Mouse (Mus musculus) heart, embryonic 12.5 days (tissue): ENCODE data around the gene Dars. TPM values are rescaled to one million over a fixed set of nuclear protein-coding genes. Genes with fewer than 3 reads are reported as not detected.

ENCODE experiments used
- ATAC-seq: fragments of 200-750 bp; cut with Nextera tagmentation; 2 replicates; pipeline ENCODE4 v1.8.0; 2017; ENCODE audit warnings: moderate TSS enrichment, moderate library complexity; ENCODE audit not compliant: insufficient number of reproducible peaks, low FRiP score
- H3K27ac ChIP-seq: fragments of 300-500 bp; sonication (generic); 2 replicates; pipeline ENCODE4 v1.5.1; 2016; ENCODE audit warnings: mild to moderate bottlenecking, moderate library complexity; ENCODE audit not compliant: poor library complexity, severe bottlenecking
- H3K27me3 ChIP-seq: fragments of 300-500 bp; sonication (generic); replicated peaks from 2 replicates; pipeline ENCODE4 v1.6.1; 2016; ENCODE audit warnings: mild to moderate bottlenecking, moderate library complexity
- H3K36me3 ChIP-seq: fragments of 300-500 bp; sonication (generic); 2 replicates; pipeline ENCODE4 v1.6.1; 2016; ENCODE audit warnings: mild to moderate bottlenecking, moderate library complexity
- H3K4me1 ChIP-seq: fragments of 300-500 bp; sonication (generic); replicated peaks from 2 replicates; pipeline ENCODE4 v1.6.1; 2016; ENCODE audit warnings: mild to moderate bottlenecking
- H3K4me2 ChIP-seq: fragments of 300-500 bp; sonication (generic); 2 replicates; pipeline ENCODE4 v1.6.1; 2016; ENCODE audit warnings: mild to moderate bottlenecking, moderate library complexity
- H3K4me3 ChIP-seq: fragments of 300-500 bp; sonication (generic); 2 replicates; pipeline ENCODE4 v1.5.1; 2016; ENCODE audit warnings: mild to moderate bottlenecking
- H3K9ac ChIP-seq: fragments of 300-500 bp; sonication (generic); 2 replicates; pipeline ENCODE4 v1.6.1; 2016; ENCODE audit warnings: mild to moderate bottlenecking, moderate library complexity
- H3K9me3 ChIP-seq: fragments of 300-500 bp; sonication (generic); replicated peaks from 2 replicates; pipeline ENCODE4 v1.6.1; 2016; ENCODE audit warnings: mild to moderate bottlenecking, moderate library complexity
- WGBS: fragments of 180-500 bp; shearing (Covaris S2); methylation state at CpG from one replicate; pipeline ENCODE4 v1.1.7; 2016; 5-methylcytosine and 5-hydroxymethylcytosine counted together
- polyA plus RNA-seq: library from polyadenylated mRNA; unstranded; fragments of >200 nt; fragmentation: Nextera tagmentation; extraction: Ambion mirVana; gene quantifications from 2 replicates; pipeline ENCODE4 v1.2.1, GENCODE M21; 2016

Gene Dars
- polyA plus RNA-seq, 1 experiment from 2014 or later: 110 TPM

DNA sequence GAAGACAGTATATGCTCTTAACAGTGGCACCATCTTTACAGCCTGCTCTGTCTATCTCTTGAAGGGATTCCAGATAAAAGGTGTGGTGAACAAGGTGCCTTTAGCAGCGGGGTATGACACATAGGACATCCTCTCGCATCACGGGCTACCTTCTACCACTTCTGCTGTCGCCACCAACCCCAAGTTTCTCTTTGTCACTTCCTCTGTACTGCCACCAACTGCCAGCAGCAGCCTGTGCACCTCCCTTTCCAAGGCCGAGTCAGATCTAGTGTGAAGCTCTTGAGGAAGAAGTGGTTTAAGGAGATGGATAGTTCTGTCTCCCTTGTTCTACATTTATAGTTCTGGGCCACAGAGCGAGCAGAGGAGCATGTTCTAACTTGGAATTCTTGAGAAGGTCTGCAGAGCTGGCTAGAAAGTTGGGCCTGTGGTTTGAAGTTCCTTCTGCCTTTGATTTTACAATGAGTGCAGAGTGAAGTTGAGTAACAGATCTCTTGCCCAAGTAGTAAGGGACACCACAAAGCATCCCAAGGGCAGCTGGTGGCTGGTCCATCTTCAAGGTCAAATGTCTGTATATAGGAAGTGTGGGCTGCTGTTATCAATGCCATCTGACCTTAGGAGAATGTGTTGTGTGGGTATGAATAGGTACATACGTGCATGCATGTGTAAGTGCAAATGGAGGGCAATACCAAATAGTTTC is 30.2 kb upstream of the Dars start:
- WGBS: 62% methylated on average over 7 of the region's 7 CpGs
- Histone ChIP-seq H3K27ac (no peak overlapping the region), H3K9ac (no peak overlapping the region), H3K9me3 (no peaks in the 10 kb centered on the region), H3K27me3 (no peaks in the 10 kb centered on the region), H3K4me3 (no peak overlapping the region), H3K36me3 (no peaks in the 10 kb centered on the region), H3K4me2 (no peak overlapping the region), H3K4me1 (peaks cover 2% of the 10 kb centered on the region; the same call in 1 of the 2 replicates)
- no peak for ATAC-seq

DNA sequence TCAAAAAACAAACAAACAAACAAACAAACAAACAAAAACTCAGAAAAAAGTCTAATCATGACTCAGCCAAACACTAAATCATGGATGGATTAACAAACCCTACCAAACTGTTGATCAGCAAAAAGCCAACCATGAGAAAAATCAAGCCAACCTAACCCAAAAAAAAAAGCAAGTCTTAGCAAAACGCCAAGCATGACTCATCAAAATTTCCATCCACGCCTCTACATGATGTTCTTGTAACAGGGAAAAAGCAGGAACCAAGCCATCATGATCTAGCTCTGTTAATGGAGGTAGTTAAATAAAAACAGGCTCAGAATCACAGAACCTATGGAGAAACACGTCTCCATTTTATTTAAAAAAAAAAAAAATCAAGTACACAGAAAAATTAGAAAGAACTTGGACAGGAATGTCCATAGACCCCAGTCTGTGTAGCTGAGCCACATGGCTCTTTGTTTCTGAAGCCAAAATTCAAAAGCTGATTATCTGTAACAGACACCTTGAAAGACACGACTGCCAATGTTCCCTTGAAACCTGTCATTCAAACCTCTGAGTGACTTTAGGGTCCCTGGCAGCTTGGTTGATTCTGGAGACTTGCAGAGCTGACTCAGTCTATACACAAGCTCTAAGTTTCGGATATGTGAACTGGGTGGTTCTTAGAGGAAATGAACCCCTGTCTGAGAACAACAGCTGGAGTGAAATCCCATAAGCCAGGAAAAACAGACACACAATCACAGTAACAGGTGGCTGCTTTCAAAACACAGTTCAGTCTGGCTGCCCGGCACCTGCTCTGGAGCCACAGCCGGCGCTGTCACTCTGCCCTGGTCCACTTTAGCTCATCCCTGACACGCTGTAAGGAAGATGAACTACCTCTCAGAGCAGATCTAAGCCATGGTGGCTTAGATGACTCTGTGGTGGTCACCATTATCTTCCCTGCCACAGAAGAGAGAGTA is 27.0 kb upstream of the Dars start:
- WGBS: 56% methylated on average over 9 of the region's 9 CpGs
- Histone ChIP-seq H3K4me3 (no peak overlapping the region), H3K9me3 (no peaks in the 10 kb centered on the region), H3K27ac (no peak overlapping the region), H3K4me1 (peaks cover 5% of the 10 kb centered on the region; the same call in 1 of the 2 replicates), H3K36me3 (no peaks in the 10 kb centered on the region), H3K9ac (no peak overlapping the region), H3K27me3 (no peaks in the 10 kb centered on the region), H3K4me2 (no peak overlapping the region)
- ATAC-seq: no peak

DNA sequence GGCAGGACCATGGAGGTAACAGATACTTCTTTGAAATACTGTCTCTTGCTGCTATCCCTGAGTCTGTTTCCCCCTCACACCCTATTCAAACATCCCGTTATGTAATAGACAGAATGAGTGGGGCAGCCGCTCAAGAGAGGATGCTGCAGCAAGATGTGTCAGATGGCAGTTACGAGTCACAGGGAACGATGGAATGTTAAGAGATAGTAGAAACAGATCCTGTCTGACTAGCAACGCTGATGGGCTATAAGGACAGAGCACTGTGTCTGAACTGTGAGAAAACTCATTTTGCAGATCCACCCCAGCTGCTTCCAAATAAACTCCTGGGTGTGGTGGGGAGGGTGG is 23.9 kb upstream of the Dars start:
- ATAC-seq: no peak
- Histone ChIP-seq H3K27ac (no peak overlapping the region), H3K36me3 (no peaks in the 10 kb centered on the region), H3K4me2 (no peak overlapping the region), H3K9me3 (no peaks in the 10 kb centered on the region), H3K4me3 (no peak overlapping the region), H3K9ac (no peak overlapping the region), H3K4me1 (peaks cover 5% of the 10 kb centered on the region; the same call in 1 of the 2 replicates), H3K27me3 (no peaks in the 10 kb centered on the region)
- 14% methylated on average over 5 of the region's 5 CpGs for WGBS

DNA sequence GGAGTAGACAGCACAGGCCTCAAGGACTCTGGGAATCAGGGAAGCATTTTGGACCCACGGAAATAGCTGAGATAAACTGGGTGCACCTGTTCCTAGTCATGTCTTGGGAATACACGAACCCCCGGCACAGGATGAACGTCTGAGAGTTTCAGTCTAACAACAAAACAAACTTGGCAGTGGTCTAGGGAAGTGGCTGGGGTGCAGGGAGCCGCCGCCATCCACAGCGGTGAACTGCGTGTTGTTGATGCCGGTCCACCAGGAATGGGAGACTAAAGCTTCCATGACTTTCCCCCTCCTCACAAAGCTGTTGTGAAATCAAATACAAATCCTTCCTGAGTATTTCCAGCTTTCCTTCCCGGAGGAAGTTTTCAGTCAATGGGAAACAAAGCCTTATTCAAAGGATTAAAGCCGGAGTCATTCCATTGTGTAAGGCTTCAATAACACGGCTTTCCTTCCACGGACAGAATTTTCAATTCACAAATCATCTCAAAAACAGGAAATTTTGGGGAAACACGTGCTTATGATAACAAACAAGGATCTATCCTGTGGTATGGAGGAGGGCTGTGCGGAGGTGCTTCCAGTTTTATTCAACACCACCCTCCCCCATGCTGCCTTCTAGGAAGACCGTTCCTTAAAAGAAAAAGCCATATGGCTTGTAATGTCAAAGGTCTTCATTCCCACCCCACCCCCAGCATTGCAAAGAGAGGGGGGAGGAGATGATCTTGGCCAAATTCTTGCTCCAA is 23.4 kb upstream of the Dars start:
- H3K36me3 ChIP-seq: no peaks in the 10 kb centered on the region
- H3K4me1 ChIP-seq: peaks cover 5% of the 10 kb centered on the region; the same call in 1 of the 2 replicates
- H3K27me3 ChIP-seq: no peaks in the 10 kb centered on the region
- WGBS: 43% methylated on average over 16 of the region's 16 CpGs
- H3K27ac ChIP-seq: no peak overlapping the region
- ATAC-seq: no peak
- no peak overlapping the region for H3K4me3 ChIP-seq
- H3K9me3 ChIP-seq: no peaks in the 10 kb centered on the region
- no peak overlapping the region for H3K4me2 ChIP-seq
- no peak overlapping the region for H3K9ac ChIP-seq

DNA sequence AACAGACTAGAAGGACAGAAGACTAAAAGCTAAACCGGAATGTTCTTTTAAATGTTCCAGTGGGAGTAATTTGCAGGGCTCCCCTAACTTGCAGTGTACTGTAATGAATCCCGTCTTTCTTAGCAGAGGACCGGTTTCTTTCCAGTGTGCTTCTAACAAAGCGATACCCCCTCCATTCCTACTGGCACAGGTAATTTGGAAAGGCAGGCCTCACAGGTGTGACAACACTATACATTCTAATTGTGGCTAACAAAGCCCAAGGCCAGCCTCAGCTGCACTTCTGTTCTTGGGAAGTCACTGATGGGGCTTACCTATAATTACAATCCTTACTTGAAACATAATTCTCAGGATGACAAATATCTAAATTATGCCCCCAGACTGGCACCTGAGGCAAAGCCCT is 22.4 kb upstream of the Dars start:
- Histone ChIP-seq H3K4me3 (no peak overlapping the region), H3K9ac (no peak overlapping the region), H3K27ac (no peak overlapping the region), H3K36me3 (no peaks in the 10 kb centered on the region), H3K27me3 (no peaks in the 10 kb centered on the region), H3K4me2 (no peak overlapping the region), H3K4me1 (peaks cover 5% of the 10 kb centered on the region; the same call in 1 of the 2 replicates), H3K9me3 (no peaks in the 10 kb centered on the region)
- WGBS: 87% methylated on average over 4 of the region's 4 CpGs
- ATAC-seq: no peak

DNA sequence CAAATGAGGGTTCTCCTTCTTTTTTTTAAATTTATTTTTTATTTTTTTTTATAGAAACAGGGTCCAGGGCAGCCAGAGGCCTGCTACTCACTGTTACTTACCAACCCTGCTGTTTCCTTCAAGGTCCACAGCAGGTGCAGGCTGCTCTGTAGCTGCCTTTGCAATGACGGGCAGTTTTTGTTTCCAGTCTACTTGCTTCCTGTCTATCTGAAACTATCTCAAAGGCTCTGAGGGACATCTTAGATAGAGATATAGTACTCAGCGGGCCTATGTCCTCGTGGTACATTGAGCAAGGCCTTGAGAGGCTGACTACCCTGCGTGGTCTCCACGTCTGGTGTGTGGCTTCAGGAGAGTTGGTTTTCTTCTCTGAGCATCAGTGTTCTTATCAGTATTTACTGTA is 21.4 kb upstream of the Dars start:
- Histone ChIP-seq H3K27me3 (no peaks in the 10 kb centered on the region), H3K9me3 (no peaks in the 10 kb centered on the region), H3K9ac (no peak overlapping the region), H3K36me3 (no peaks in the 10 kb centered on the region), H3K4me1 (peaks cover 3% of the 10 kb centered on the region; the same call in 1 of the 2 replicates), H3K4me3 (no peak overlapping the region), H3K27ac (no peak overlapping the region), H3K4me2 (no peak overlapping the region)
- no peak for ATAC-seq
- WGBS: 72% methylated on average over 5 of the region's 5 CpGs

DNA sequence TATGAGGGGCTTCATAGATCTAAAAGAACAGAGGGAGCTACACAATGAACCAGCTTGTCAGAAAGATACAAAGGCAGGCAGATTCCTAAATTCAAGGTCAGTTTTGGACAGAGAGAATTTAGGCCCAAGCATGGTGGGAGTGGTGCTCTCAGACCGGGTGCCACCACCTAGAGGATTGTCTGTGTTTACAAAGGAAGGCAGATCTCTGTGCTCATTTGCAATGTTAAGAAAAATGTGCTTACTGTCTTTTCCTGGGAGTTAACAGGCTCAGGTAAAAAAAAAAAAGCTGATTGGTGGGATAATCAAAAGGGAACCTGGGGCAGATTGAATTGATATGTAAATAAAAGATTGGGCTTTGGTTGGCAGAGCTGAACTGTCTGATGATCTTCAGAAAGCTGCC is 20.1 kb upstream of the Dars start:
- no peaks in the 10 kb centered on the region for H3K9me3 ChIP-seq
- H3K4me2 ChIP-seq: no peak overlapping the region
- no peaks in the 10 kb centered on the region for H3K27me3 ChIP-seq
- H3K4me3 ChIP-seq: no peak overlapping the region
- 46% methylated on average over 1 of the region's 1 CpGs for WGBS
- peaks cover 3% of the 10 kb centered on the region; the same call in 1 of the 2 replicates for H3K4me1 ChIP-seq
- no peak overlapping the region for H3K9ac ChIP-seq
- no peak overlapping the region for H3K27ac ChIP-seq
- ATAC-seq: no peak
- no peaks in the 10 kb centered on the region for H3K36me3 ChIP-seq

DNA sequence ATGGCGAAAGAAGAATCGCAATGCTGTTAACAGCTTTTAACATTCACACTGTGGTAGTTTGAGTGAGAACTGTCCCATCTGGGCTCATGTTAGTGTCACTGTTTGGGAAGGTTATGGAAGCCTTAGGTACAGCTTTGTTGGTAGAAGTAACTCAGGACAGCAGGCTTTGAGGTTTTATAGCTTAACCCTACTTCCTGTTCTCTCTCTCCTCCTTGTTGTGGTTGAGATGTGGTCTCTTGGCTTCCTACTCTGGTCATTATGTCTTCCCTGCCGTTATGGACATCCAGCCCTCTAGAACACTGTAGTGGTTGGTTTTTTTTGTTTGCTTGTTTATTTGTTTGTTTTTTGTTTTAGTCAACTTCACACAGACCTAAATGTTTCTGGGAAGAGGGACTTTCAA is 18.8 kb upstream of the Dars start:
- no peak overlapping the region for H3K9ac ChIP-seq
- no peaks in the 10 kb centered on the region for H3K36me3 ChIP-seq
- WGBS: 85% methylated on average over 3 of the region's 3 CpGs
- H3K4me2 ChIP-seq: no peak overlapping the region
- no peak overlapping the region for H3K4me3 ChIP-seq
- peaks cover 3% of the 10 kb centered on the region; the same call in 1 of the 2 replicates for H3K4me1 ChIP-seq
- no peak overlapping the region for H3K27ac ChIP-seq
- no peaks in the 10 kb centered on the region for H3K27me3 ChIP-seq
- no peaks in the 10 kb centered on the region for H3K9me3 ChIP-seq
- no peak for ATAC-seq

DNA sequence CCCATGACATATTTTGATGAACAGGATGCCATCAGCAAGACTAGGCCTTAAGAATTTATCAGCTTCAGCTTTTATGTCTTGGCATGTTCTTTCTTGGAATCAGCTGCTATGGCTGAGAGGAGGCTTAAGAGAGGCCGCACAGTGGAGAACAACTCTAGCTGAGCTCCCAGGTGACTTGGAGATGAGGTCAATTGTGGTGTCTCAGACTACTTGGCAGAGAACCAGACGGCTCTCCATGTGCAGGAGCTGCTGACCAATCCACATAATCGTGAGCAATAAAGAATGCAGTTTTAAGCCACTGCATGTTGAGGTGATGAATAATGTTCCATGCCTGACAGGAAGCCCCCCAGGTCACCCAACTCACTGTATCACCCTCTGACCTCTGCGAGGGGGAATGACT is 18.4 kb upstream of the Dars start:
- Histone ChIP-seq H3K9me3 (no peaks in the 10 kb centered on the region), H3K27me3 (no peaks in the 10 kb centered on the region), H3K36me3 (no peaks in the 10 kb centered on the region), H3K4me1 (no peaks in the 10 kb centered on the region), H3K4me2 (no peak overlapping the region), H3K4me3 (no peak overlapping the region), H3K9ac (no peak overlapping the region), H3K27ac (no peak overlapping the region)
- ATAC-seq: no peak
- WGBS: 61% methylated on average over 4 of the region's 4 CpGs

DNA sequence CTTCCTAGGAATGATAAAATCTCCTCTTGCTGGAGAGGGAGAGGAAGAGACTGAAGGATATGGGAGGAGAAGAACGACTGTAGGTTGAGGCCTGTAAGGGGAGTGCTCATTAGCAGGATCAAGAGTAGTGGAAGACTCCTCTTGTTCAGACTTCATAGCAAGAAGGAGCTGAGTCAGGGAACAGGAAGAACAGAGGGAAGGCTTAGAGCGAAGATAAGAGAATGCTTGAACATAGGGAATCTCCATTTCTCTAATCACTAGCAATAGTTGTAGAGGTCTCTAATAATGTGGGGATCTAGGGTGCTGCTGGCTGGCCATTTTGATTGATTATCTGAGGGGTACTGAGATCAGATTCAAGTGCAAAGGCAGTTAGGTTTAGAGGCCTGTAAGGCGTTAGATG is 7.8 kb upstream of the Dars start:
- H3K4me3 ChIP-seq: no peak overlapping the region
- H3K36me3 ChIP-seq: no peaks in the 10 kb centered on the region
- 68% methylated on average over 3 of the region's 3 CpGs for WGBS
- no peaks in the 10 kb centered on the region for H3K4me1 ChIP-seq
- no peaks in the 10 kb centered on the region for H3K27me3 ChIP-seq
- no peak overlapping the region for H3K27ac ChIP-seq
- H3K9ac ChIP-seq: no peak overlapping the region
- no peak for ATAC-seq
- H3K4me2 ChIP-seq: no peak overlapping the region
- H3K9me3 ChIP-seq: no peaks in the 10 kb centered on the region

DNA sequence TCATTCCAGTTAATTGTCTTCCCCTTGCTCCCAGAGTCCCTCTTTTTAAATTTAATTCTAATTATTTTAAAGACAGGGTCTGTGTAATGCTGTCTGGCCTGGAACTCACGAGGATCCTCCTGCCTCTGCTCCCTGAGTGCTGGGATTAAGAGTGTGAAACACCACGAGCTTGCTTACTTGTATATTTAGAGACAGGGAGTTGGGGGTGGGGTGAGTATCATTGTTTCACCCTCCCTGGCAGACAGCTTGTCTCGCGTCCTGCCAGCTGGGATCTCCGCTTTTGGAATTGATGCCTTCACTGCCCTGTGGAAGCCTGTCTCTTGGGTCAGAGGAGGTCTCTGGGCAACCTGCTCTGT is 343 bp upstream of the Dars start:
- 25% methylated on average over 5 of the region's 5 CpGs for WGBS
- ATAC-seq: peak; percentile 37

More for the DNA sequence above, 343 bp upstream of the Dars start:
- Histone ChIP-seq H3K4me1 (peaks cover 4% of the 10 kb centered on the region; the same call in 1 of the 2 replicates), H3K36me3 (peaks cover 16% of the 10 kb centered on the region), H3K9me3 (no peaks in the 10 kb centered on the region), H3K27me3 (no peaks in the 10 kb centered on the region), H3K9ac (no peak overlapping the region), H3K27ac (peak overlapping the region; percentile 96), H3K4me3 (peak overlapping the region; percentile 80), H3K4me2 (peak overlapping the region; percentile 78)
